Mouse (Mus musculus): ENCODE data around the gene Cnga3.

Gene Cnga3

GRCm38 (mm10) chr1:37214144-37214543 is at the start of gene Cnga3:
TSS of gene Cnga3 (plus strand) at chr1:37214434.
- DNase-seq (ENCODE audit: low spot score), result no peak

GRCm38 (mm10) chr1:37166066-37166465 is 48.2 kb upstream of the Cnga3 start:
- no peak for DNase-seq (ENCODE audit: low spot score)

GRCm38 (mm10) chr1:37167918-37168317 is 46.3 kb upstream of the Cnga3 start:
- no peak for DNase-seq (ENCODE audit: low spot score)

GRCm38 (mm10) chr1:37177874-37178273 is 36.4 kb upstream of the Cnga3 start:
- DNase-seq (ENCODE audit: low spot score), result no peak

GRCm38 (mm10) chr1:37179852-37180251 is 34.4 kb upstream of the Cnga3 start:
- DNase-seq (ENCODE audit: low spot score), result no peak

GRCm38 (mm10) chr1:37187050-37187449 is 27.2 kb upstream of the Cnga3 start:
- no peak for DNase-seq (ENCODE audit: low spot score)

GRCm38 (mm10) chr1:37194607-37195006 is 19.6 kb upstream of the Cnga3 start:
- no peak for DNase-seq (ENCODE audit: low spot score)

GRCm38 (mm10) chr1:37201406-37201805 is 12.8 kb upstream of the Cnga3 start:
- no peak for DNase-seq (ENCODE audit: low spot score)

GRCm38 (mm10) chr1:37207743-37208142 is 6.5 kb upstream of the Cnga3 start:
- DNase-seq (ENCODE audit: low spot score), result no peak

GRCm38 (mm10) chr1:37212375-37212774 is 1.9 kb upstream of the Cnga3 start:
- no peak for DNase-seq (ENCODE audit: low spot score)

- DNase-seq (ENCODE audit: low spot score), result peak; percentile 64
Measured at GRCm38 (mm10) chr1:37218386-37218785, 4.2 kb downstream of the Cnga3 start.

GRCm38 (mm10) chr1:37219593-37219992 is 5.4 kb downstream of the Cnga3 start:
- no peak for DNase-seq (ENCODE audit: low spot score)

- DNase-seq (ENCODE audit: low spot score), result no peak
Measured at GRCm38 (mm10) chr1:37220134-37220907, 6.1 kb downstream of the Cnga3 start.

- no peak for DNase-seq (ENCODE audit: low spot score)
Measured at GRCm38 (mm10) chr1:37222002-37222401, 7.8 kb downstream of the Cnga3 start.

GRCm38 (mm10) chr1:37230404-37230803 is 16.2 kb downstream of the Cnga3 start:
- no peak for DNase-seq (ENCODE audit: low spot score)

- no peak for DNase-seq (ENCODE audit: low spot score)
Measured at GRCm38 (mm10) chr1:37231295-37231701, 17.1 kb downstream of the Cnga3 start.

GRCm38 (mm10) chr1:37239045-37239635 is 24.9 kb downstream of the Cnga3 start:
- no peak for DNase-seq (ENCODE audit: low spot score)

- no peak for DNase-seq (ENCODE audit: low spot score)
Measured at GRCm38 (mm10) chr1:37242253-37242652, 28.0 kb downstream of the Cnga3 start.

- DNase-seq (ENCODE audit: low spot score), result no peak
Measured at GRCm38 (mm10) chr1:37246476-37246875, 32.2 kb downstream of the Cnga3 start.

- peak; percentile 10 for DNase-seq (ENCODE audit: low spot score)
Measured at GRCm38 (mm10) chr1:37248406-37248805, 34.2 kb downstream of the Cnga3 start.

GRCm38 (mm10) chr1:37250643-37251310 is 36.5 kb downstream of the Cnga3 start:
- DNase-seq (ENCODE audit: low spot score), result peak; percentile 65

GRCm38 (mm10) chr1:37258443-37258842 is 44.2 kb downstream of the Cnga3 start:
- DNase-seq (ENCODE audit: low spot score), result no peak

- peak; percentile 18 for DNase-seq (ENCODE audit: low spot score)
Measured at GRCm38 (mm10) chr1:37272464-37272863, 58.2 kb downstream of the Cnga3 start.
